Mouse (Mus musculus) testis, postnatal 14 days (tissue): ENCODE data around the gene Raf1.
"Not testable (repeated sequence)": the region's sequence is repeated elsewhere in the genome, so short reads cannot be mapped to it uniquely, and the experiment has no call there.

Experiments
- DNase-seq: peaks from one replicate; pipeline ENCODE4 v3.0.0; 2021; ENCODE audit warnings: low spot score

Gene Raf1

GRCm38 (mm10) chr6:115681066-115681465 lies 4.6 kb upstream of the Raf1 start:
- DNase-seq: no peak

GRCm38 (mm10) chr6:115678012-115678411 lies 1.6 kb upstream of the Raf1 start:
- no peak for DNase-seq

- no peak for DNase-seq
These were observed 1.0 kb upstream of the Raf1 start for GRCm38 (mm10) chr6:115677441-115677840.

GRCm38 (mm10) chr6:115675508-115676336 lies 713 bp downstream of the Raf1 start:
- DNase-seq: peak; percentile 72

- peak; percentile 23 for DNase-seq
These were observed 1.3 kb downstream of the Raf1 start for GRCm38 (mm10) chr6:115675166-115675507.

- DNase-seq: no peak
These were observed 2.1 kb downstream of the Raf1 start for GRCm38 (mm10) chr6:115674316-115674715.

- DNase-seq: no peak
These were observed 3.7 kb downstream of the Raf1 start for GRCm38 (mm10) chr6:115672700-115673099.

GRCm38 (mm10) chr6:115666641-115667040 lies 9.8 kb downstream of the Raf1 start:
- DNase-seq: no peak

GRCm38 (mm10) chr6:115664268-115664667 lies 12.2 kb downstream of the Raf1 start:
- DNase-seq: no peak

- DNase-seq: no peak
These were observed 17.6 kb downstream of the Raf1 start for GRCm38 (mm10) chr6:115658802-115659201.

- DNase-seq: no peak
These were observed 22.5 kb downstream of the Raf1 start for GRCm38 (mm10) chr6:115653939-115654338.

GRCm38 (mm10) chr6:115651719-115652118 lies 24.7 kb downstream of the Raf1 start:
- no peak for DNase-seq

GRCm38 (mm10) chr6:115650476-115651427 lies 25.7 kb downstream of the Raf1 start:
- no peak for DNase-seq

GRCm38 (mm10) chr6:115649792-115650365 lies 26.6 kb downstream of the Raf1 start:
- no peak for DNase-seq

GRCm38 (mm10) chr6:115643315-115643714 lies 33.1 kb downstream of the Raf1 start:
- DNase-seq: no peak

- DNase-seq: not testable (repeated sequence)
These were observed 38.2 kb downstream of the Raf1 start for GRCm38 (mm10) chr6:115638188-115638587.

GRCm38 (mm10) chr6:115634015-115634414 lies 42.4 kb downstream of the Raf1 start:
- DNase-seq: no peak

- DNase-seq: no peak
These were observed 45.2 kb downstream of the Raf1 start for GRCm38 (mm10) chr6:115631056-115631795.

- DNase-seq: no peak
These were observed 50.3 kb downstream of the Raf1 start for GRCm38 (mm10) chr6:115626121-115626520.

- DNase-seq: no peak
These were observed 55.5 kb downstream of the Raf1 start for GRCm38 (mm10) chr6:115620942-115621341.

- DNase-seq: no peak
These were observed 56.6 kb downstream of the Raf1 start for GRCm38 (mm10) chr6:115619818-115620217.

GRCm38 (mm10) chr6:115615983-115616382 lies 60.5 kb downstream of the Raf1 start:
- no peak for DNase-seq
